Mouse (Mus musculus): ENCODE data around the gene Ttc22. TPM values are rescaled to one million over a fixed set of nuclear protein-coding genes. Genes with fewer than 3 reads are reported as not detected.

Ttc22 gene
- not detected for polyA plus RNA-seq (2017; shearing (Covaris generic))

GRCm38 (mm10) chr4:106622030-106622493 lies at the start of gene Ttc22:
Gene Ttc22, plus strand, starts transcription at chr4:106622432.
- no peak for ATAC-seq

- no peak for ATAC-seq
Observed at GRCm38 (mm10) chr4:106575022-106575421, 47.2 kb upstream of the Ttc22 start.

- ATAC-seq: no peak
Observed at GRCm38 (mm10) chr4:106577511-106577910, 44.7 kb upstream of the Ttc22 start.

- ATAC-seq: no peak
Observed at GRCm38 (mm10) chr4:106581176-106581864, 40.9 kb upstream of the Ttc22 start.

- no peak for ATAC-seq
Observed at GRCm38 (mm10) chr4:106581865-106582204, 40.4 kb upstream of the Ttc22 start.

- no peak for ATAC-seq
Observed at GRCm38 (mm10) chr4:106582428-106583153, 39.6 kb upstream of the Ttc22 start.

GRCm38 (mm10) chr4:106584665-106585064 lies 37.6 kb upstream of the Ttc22 start:
- no peak for ATAC-seq

GRCm38 (mm10) chr4:106587075-106587474 lies 35.2 kb upstream of the Ttc22 start:
- no peak for ATAC-seq

GRCm38 (mm10) chr4:106590142-106590541 lies 32.1 kb upstream of the Ttc22 start:
- ATAC-seq: peak; percentile 70

- ATAC-seq: no peak
Observed at GRCm38 (mm10) chr4:106590871-106591270, 31.4 kb upstream of the Ttc22 start.

GRCm38 (mm10) chr4:106593636-106594035 lies 28.6 kb upstream of the Ttc22 start:
- ATAC-seq: no peak

GRCm38 (mm10) chr4:106596200-106596599 lies 26.0 kb upstream of the Ttc22 start:
- ATAC-seq: no peak

GRCm38 (mm10) chr4:106597055-106597454 lies 25.2 kb upstream of the Ttc22 start:
- no peak for ATAC-seq

- ATAC-seq: no peak
Observed at GRCm38 (mm10) chr4:106597741-106598140, 24.5 kb upstream of the Ttc22 start.

- ATAC-seq: no peak
Observed at GRCm38 (mm10) chr4:106599415-106599814, 22.8 kb upstream of the Ttc22 start.

- no peak for ATAC-seq
Observed at GRCm38 (mm10) chr4:106600770-106601169, 21.5 kb upstream of the Ttc22 start.

GRCm38 (mm10) chr4:106606639-106607554 lies 15.3 kb upstream of the Ttc22 start:
- ATAC-seq: no peak

- ATAC-seq: no peak
Observed at GRCm38 (mm10) chr4:106607905-106608304, 14.3 kb upstream of the Ttc22 start.

GRCm38 (mm10) chr4:106613105-106613504 lies 9.1 kb upstream of the Ttc22 start:
- no peak for ATAC-seq

- no peak for ATAC-seq
Observed at GRCm38 (mm10) chr4:106613560-106613959, 8.7 kb upstream of the Ttc22 start.

GRCm38 (mm10) chr4:106614180-106614797 lies 7.9 kb upstream of the Ttc22 start:
- no peak for ATAC-seq

- ATAC-seq: no peak
Observed at GRCm38 (mm10) chr4:106614881-106615280, 7.4 kb upstream of the Ttc22 start.

- ATAC-seq: no peak
Observed at GRCm38 (mm10) chr4:106615637-106616036, 6.6 kb upstream of the Ttc22 start.
